Mouse (Mus musculus) inflammation-experienced regulatory T-cells, adult 6 months (primary cell): ENCODE measurements around the gene H2afy. TPM values are rescaled to one million over a fixed set of nuclear protein-coding genes. Genes with fewer than 3 reads are reported as not detected.
"Not testable (repeated sequence)": the region's sequence is repeated elsewhere in the genome, so short reads cannot be mapped to it uniquely, and the experiment has no call there.

ENCODE experiments used
- ATAC-seq: one replicate; pipeline ENCODE4 v1.8.0; 2017
- polyA plus RNA-seq, 3 experiments: library from polyadenylated mRNA; unstranded; fragments of 100-300 nt; shearing (Covaris generic); gene quantifications; one replicate each; pipeline ENCODE4 v1.2.1; 2017

The H2afy gene
- polyA plus RNA-seq, 3 experiments from 2014 or later = 112 to 148 (median 117) TPM

DNA sequence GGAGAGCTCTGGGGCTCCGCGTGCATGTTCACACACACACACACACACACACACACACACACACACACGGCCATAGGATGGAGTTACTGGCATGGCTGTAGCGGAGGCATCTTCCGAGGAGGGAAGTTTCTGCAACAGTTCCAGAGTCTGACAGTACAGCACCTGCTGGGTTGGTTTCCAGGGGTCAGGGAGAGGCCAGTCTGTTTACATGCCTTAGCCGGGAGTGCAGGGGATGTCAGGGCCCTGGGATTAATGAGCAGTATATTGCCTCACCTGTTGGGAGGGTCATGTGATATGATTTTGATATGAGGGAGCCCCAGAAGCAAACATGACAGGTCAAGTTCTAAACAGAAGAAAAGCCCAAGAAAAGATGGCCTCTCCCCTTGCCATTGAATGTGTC, 66.5 kb downstream of the H2afy start:
- ATAC-seq = no peak

DNA sequence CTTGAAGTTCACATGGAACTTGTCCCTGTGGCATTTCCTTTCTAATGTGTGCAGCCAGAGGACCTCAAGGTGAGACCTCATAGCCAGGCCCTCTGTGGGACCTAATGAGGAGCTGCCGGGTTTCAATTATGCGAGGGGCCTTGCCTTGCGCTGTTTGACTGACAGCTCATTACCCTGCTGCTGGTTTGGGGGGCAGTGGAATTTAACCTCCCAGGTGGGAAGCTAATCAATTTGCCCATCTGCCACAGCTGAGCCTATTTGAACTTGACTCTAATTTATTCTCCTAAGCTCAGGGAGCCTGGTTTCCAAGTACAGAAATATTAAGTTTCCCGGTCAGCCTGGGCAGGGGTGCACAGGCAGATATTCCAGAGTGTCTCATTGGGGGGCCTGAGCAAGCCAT, 67.6 kb downstream of the H2afy start:
- ATAC-seq = no peak

DNA sequence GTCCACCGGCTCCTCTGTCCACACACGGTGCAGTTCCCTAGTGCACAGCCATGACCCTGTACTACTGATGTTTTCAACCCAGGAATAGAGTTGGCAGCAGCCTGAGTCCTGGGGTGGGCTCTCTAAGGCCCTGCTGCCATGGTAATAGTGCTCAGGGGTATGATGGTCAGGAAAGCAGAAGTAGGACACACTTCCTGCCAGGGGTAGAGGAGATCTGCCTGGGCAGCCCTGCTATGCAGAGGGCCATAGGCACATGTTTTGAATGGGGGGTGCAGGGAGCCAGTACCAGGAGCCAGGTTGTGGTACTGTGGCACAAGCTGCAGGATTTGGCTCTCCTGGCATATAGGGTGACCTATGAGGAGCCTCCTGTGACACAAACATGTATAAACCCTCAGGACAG, 69.3 kb downstream of the H2afy start:
- ATAC-seq = no peak

DNA sequence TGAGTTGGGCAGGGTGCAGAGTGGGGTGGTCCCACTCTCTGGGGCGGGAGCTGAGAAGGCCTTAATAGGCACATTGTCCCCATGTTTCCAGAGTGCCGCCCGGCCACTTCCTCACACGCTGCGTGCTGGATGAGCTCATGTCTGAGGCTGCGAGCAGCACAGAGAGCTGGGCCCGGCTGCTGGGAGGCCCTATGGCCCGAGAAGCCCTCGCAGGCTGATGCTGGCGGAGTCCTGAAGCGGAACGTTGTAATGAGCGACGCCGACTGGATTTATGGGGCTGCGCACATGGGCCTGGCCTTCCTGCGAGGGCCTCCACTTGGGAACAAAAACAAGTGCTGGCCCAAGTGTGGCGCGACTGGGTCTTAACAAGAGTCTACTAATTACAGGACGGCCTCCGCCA, 70.0 kb downstream of the H2afy start:
- ATAC-seq = no peak

DNA sequence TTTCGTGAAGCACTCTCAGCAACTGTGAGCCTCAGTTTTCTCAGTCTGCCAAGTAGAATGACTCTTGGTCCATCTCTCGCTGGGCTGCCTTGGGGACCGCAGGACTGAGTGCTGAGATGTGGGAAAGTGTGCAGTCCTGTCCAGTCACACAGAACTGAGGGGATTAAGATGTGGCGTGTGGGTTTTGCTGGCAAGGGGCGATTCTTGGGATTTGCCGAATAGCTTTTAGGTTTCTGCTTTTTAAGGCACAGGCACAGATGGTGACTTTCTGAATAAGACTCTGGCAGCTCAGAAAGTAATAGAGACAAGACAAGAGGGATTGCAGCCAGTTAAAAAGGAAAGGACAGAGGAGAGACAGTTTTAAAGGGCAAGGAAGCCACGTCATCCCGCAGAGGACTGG, 78.4 kb downstream of the H2afy start:
- no peak for ATAC-seq

DNA sequence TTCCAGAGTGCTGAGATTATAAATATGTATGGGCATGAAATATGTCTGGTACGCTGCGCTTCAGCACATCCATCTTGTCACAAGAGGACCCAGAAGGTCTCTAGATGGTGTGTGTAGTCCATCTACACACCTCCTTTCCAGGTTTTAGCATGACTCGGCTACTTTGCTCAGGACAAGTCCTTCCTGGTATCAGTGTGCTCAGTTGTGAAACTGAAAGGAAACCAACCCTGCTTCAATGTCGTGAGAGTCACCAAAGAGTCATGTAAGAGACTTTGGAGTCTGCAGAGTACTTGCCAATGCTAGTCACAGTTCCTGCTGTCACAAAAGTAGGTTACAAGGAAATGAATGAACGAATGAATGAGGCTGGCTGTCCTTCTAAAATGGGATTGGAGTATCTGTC, 80.4 kb downstream of the H2afy start:
- no peak for ATAC-seq

DNA sequence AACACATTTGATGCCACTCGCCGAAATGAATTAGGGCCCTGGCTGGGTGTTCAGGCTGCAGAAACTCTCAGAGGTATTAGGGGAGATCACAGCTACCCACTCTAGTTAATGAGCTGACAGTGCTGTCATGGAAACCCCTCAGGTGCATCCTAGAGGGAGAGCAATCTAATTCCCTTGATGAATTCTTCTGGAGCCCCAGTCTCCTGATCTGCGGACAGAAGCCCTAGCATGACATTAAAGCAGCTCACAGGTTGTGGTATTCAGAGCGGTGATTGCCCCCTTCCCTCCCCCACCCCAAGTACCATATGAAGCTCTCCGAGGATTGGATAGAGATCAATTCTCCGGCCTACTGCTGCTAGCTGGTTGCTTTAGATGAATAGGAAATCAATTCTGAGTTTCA, 82.1 kb downstream of the H2afy start:
- ATAC-seq = no peak

DNA sequence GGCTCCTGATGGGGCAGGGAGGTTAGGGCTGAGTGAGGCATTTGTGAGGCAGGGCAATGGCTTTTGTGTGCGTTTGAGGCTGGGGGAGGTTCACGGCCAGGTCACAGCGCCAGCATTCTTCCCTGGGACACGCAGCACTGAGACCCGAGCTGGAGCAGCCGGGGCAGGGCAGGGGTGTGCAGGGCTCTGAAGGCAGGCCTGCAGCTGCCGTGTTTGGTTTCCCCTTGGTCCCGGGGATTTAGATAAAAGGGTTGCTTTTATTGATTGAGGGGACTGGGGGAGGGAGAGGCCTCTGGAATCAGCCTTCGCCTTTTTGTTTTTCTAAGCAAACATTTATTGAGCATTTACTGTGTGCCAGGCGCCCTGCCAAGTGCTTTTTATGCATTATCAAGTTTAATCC, 83.4 kb downstream of the H2afy start:
- ATAC-seq = no peak

DNA sequence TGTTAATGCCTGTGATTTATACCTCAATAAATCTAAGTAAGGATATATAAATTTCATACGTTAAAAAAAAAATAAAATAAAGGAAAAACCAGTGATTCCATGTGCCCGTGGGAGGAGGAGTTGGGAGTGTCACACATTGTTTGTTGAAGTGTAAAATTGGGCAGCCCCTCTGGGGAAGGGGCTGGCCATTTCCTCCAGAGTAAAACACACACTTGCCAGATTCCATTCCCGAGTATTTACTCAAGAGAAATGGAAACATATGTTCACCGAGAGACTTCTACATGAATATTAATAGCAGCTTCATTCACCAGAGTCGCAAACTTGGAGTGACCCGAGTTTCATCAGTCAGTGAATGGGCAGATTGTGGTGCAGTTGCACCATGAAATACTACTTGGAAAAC, 85.9 kb downstream of the H2afy start:
- ATAC-seq = no peak

DNA sequence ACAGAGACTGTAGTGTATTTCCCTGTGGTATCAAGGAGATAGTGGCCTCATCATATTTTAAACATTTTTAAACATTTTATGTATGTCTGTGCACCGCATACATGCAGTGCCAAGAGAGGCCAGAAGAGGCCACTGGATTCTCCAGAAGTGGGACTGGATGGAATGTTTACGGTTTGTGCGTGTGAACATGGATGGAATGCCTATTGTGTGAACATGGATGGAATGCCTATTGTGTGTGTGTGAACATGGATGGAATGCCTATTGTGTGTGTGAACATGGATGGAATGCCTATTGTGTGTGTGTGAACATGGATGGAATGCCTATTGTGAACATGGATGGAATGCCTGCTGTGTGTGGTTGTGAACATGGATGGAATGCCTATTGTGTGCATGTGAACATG, 93.9 kb downstream of the H2afy start:
- ATAC-seq = no peak

DNA sequence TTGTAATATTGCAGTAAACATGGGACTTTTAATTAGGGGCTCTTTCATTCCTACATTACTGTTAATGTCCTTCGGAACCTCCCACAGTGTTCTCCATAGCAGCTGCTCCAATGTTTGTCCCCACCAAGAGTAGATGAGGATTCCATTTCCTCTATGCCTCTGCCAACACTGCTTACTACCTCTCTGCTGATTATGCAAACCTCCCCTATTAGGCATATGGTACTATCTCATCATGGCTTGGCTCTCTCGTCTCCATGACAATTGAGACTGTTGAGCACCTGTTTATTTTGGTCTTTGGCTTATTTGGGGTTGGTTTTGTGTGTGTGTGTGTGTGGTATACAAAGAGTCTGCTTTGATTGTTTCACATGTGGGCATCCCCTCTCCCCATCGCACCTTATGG, 95.5 kb downstream of the H2afy start:
- no peak for ATAC-seq

DNA sequence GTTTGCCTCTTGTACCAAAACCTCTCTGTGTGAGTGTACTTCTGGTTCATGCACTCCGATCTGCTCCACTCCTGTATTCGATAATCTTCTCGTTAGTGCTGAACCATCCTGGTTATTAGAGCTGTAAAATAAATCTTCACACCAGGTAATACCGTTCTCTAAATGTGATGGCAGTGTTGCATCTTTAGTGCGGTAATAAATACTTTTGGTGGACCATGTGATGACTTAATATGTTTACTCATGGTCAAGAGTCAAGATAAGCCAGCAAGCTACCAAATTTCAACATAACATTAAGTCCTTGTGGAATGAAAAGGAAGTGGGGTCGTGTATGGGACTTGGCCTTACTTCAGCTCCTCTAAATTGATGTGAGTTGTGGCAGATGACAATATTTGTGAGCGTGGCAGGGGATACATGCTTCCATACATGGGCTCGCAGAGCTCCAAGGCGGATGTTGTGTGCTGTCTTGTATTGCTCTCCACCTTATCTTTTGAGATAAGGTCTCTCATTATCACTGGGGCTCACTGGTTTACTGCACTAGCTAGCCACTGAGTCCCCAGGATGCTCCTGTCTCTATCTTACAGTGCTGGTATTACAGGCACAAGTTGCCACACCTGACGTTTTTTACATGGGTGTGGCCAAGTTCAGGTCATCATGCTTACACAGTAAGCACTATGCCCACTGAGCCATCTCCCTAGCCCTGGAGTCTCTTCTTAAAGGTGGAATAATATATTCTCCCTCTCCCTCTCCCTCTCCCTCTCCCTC, 96.4 kb downstream of the H2afy start:
- no peak for ATAC-seq

DNA sequence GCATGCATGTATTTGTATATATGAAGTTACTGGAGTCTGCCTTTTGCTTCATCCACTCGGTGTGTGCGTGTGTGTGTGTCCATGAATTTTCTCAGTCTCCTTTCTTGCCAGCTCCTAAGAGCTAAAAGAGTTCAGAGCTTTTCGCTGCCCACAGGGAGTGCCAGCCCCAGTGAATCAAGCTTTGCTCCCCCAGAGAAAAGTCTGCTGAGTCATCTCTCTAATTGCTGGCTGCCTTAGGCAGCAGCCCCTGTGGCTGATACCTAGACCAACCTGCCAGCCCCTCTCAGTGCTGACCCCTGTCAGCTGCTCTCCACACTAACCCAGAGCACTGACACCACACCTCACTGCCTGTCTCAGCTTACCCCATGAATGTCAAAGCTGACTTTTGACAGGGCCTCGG, 107.2 kb downstream of the H2afy start:
- ATAC-seq = no peak

DNA sequence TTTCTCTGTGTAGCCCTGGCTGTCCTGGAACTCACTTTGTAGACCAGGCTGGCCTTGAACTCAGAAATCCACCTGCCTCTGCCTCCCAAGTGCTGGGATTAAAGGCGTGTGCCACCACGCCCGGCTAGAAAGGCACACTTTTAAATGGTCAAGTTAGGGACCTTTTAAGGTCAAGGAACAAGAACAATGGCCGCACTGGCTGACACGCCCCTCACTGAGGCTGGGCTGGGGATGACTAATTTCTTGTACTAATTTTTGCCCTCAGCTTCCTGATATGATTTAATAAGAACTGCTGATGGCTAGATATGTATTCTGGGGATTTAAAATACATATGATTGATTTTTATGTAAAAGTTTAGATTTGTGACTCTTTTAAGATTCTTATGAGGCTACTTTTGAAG, 108.2 kb downstream of the H2afy start:
- not testable (repeated sequence) for ATAC-seq

DNA sequence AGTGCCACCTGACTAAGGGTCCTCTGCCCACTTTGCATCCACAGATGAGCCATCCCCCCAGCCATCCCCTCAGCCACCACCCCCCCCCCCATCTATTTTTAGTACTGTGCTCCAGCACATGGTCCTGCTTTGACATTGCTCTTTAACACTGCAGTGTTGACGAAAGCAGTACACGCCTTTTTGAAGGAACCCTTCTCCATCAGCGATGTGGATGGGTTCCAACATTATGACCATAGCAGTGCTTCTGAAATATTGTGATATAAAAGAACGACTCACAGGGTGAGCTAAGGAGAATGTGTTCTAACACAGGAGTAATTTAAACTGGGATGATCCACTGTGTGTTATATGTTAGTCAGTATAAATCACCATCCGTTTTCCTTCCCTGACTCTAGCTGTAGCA, 109.5 kb downstream of the H2afy start:
- no peak for ATAC-seq

DNA sequence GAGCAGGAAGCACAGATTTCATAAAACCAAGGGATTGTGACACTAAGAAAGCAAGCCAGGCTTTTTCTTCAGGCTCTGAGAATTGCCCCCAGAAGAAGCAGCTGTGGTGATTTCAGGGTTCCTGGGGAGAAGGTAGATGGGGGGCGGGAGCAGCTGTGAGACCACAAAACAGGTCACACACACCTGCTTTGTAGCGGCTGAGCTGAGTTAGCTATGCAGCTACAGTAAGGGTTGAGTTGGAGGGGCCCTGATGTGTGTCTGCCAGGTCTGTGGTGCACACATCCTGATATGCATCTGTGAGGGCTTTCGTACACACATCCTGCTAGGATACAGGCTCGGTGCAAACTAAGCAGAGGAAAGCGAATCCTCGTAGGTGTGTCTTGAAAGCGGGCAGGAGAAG, 110.1 kb downstream of the H2afy start:
- no peak for ATAC-seq

DNA sequence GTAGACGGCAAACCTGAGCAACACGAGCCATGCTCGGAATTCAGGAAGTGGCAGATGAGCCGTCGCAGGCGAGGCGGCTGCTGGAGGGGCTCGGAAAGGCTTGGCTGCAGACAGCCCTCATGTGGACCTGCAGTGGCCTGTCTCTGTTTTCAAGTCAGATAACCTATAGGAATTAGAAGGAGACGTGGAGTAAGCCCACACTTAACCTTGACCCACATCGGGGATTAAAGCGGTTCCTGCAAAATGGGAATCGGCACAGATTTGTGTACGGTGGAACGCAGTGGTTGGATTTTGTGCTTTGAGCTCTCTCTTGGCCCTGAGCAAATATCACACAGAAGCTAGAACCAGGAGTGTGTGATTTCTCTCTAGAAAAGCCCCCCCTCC, 111.1 kb downstream of the H2afy start:
- ATAC-seq = no peak

DNA sequence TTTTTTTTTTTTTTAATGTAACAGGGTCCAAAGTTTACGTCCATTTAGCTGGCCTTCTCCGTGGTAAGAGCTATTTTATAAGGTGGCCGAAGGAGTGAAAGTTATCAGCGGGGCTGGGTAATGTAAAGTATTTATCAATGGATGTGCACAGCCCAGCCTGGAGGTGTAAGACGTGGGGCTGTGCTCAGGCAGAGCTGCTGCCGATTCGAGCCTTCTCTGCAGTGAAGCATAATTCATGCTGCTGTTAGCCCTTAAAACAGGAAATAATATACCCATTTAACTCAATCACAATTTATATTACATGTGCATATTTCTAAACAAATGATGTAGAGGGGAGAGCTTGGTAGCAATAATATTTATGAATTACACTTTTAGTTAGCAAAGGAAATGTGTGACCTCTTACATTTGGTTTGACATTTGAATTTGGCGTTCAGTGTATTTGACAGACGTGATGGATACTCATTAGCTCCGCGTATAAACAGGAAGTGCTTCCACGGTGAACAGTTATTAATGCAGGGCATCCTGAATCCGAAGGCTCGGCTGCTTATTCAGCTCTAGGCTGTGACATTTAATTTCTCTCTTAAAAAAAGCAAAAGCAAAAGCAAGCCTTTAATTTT, 111.6 kb downstream of the H2afy start:
- no peak for ATAC-seq

Other genes starting within 250 kb of the H2afy start
- gene Tifab, start 42.5 kb upstream of the H2afy start, polyA plus RNA-seq = under 1 TPM in 1 of 3 experiments, not detected in 2; 0.91 TPM
- gene Neurog1, start 115.8 kb upstream of the H2afy start, polyA plus RNA-seq = not detected
- gene Cxcl14, start 160.2 kb upstream of the H2afy start, polyA plus RNA-seq = not detected